Mouse (Mus musculus): Measurements from ENCODE around the gene Tmem38a. TPM values are rescaled to one million over a fixed set of nuclear protein-coding genes. Genes with fewer than 3 reads are reported as not detected.

Gene Tmem38a
- total RNA-seq, 2 experiments from 2014 or later = 124 to 142 TPM

DNA sequence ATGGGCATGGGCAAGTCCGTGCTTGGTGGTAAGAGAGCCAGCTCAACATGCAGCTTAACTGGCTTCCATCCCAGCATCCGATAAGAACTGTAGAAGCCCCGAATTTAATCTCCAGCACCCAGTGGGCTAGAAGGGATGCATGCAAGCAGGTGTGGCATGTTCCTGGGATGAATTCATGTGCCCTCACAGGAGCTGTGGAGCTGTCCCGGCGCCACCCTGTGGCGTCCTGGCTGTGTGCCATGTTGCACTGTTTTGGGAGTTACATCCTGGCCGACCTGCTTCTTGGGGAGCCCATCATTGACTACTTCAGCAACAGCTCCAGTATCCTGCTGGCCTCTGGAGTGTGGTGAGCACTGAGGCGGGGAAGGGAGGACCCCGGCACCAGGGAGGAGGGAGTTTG is 7.5 kb downstream of the Tmem38a start:
- intact Hi-C loops (cut with DNase I) = no loop called here
- DNase-seq (ENCODE audit: low spot score in 2 of 2) = no peak

DNA sequence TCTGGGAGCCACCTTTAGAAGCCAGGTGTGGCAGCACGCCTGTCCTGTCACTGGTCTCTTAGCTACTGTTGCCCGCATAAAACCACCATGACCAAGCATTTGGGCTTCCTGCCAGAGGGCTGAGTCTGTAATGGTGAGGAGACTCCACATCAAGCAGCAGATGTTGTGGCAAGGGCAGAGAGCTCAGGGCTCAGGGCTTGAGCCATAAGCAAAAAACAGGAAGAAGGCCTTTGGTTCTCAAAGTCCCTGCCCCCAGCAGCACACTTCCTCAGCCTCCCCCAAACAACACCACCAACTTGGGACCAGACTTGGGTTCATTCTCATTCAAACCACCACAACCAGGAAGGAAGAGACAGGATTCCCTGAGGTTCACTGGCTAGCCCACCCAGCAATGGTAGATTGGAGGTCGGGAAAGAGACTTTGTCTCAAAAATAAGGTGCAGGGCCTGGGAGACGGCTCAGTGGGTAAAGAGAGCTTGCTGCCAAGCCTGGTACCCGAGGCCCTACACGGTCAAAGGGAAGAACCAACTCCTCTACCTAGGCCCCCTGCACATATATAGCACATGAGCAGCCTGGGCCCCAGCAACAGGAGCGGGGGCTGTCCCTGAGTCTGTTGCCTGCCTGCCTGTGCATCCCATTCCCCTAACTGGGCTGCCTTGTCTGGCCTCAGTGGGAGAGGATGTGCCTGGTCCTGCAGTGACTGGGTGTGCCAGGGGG is 11.4 kb downstream of the Tmem38a start:
- peak in 1 of 2 experiments; percentile 17 for DNase-seq (ENCODE audit: low spot score in 2 of 2)

DNA sequence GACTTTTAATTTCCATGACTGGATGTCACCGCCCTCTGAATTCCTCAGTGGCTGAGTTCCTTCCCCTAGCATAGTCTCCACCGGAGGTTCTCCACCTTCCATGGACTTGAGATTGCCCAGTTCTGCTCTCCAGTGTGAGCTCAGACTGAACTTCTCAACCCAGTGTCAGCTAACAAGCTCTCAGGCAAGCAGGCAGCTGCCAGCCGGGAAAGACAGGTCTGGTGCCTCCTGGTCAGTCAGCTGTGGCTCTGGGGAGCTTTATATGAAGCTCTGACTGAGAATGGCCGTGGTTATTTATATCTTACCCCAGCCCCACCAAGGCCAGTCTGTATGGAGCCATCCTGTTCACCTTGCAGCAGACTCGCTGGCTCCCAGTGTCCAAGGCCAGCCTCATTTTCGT is 12.5 kb downstream of the Tmem38a start:
- intact Hi-C loops (cut with DNase I) = no loop called here
- DNase-seq (ENCODE audit: low spot score in 2 of 2) = no peak

More for the DNA sequence above, 11.4 kb downstream of the Tmem38a start:
- intact Hi-C loops (cut with DNase I) = no loop called here

DNA sequence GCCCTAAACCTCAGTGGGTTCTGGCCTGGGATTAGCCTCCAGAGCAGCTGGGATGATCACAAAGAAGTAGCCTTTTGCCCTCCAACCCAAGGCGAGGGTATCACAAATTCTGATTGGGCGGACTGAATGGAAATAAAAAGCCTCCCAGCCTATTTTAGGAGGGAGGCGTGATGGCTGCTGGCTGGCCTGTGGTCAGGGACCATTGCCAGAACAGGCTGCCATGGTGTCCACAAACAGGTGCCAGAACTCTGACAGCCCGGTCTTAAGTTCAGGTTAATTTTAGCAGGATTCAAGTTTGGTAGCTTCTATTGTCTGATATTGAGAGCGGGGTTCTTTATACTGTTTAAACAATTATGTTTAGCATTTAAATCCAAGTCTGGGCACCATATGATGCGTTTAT is 16.0 kb downstream of the Tmem38a start:
- intact Hi-C loops (cut with DNase I) = no loop called here

DNA sequence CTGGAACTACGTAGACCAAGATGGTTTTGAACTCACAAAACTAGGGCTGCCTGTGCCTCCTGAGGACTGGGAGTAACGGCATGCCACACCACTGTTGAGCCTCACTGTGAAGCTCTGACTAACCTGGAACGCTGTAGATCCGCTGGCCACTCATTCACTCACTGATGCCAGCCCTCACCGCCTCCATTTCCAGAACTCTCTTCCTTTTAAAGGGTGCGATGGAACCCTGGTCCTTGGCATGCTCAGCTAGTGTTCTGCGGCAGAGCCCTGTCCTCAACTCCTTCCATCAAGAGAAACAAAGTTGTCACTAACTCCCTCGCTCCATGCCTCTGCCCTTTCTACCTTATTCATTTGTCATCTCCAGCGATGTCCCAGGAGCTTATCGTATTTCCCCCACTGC is 17.0 kb downstream of the Tmem38a start:
- intact Hi-C loops (cut with DNase I) = no loop called here
- DNase-seq (ENCODE audit: low spot score in 2 of 2) = peak in 1 of 2 experiments; percentile 73

More for the DNA sequence above, 16.0 kb downstream of the Tmem38a start:
- DNase-seq (ENCODE audit: low spot score in 2 of 2) = peak in 1 of 2 experiments; percentile 45

DNA sequence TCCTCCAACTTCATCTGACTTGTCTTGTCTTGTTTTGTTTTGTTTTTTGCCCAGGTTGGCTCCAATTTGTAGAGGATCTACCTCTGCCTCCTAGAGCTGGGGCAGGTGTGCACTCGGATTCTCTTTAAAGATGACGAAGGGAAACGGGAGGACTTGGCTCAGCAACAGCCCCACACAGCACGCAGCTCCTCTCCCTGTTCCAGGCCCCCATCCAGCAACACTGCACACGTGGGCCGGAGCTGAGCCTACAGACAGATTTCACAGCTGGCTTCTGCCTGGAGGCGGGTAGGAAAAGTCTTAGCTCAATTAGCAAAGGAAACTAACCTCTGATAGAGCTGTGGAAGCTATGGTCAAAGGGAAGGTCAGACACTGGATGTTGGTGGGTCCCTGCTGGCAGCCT is 17.4 kb downstream of the Tmem38a start:
- DNase-seq (ENCODE audit: low spot score in 2 of 2) = peak; percentile 74 to 95
- intact Hi-C loops (cut with DNase I) = no loop called here

DNA sequence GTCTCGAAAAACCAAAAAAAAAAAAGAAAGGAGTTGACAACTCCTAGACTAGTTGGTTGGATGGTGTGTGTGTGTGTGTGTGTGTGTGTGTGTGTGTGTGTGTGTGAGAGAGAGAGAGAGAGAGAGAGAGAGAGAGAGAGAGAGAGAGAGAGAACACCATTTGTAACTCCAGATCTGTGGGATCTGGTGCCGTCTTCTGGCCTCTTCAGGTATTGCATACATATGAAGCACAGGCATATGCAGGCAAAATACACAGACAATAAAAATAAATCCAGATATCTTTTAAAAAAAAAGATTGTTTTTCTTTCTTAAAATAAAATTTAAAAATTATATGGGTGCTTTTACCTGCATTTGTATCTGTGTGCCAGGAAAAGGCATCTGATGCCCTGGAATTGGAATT is 18.3 kb downstream of the Tmem38a start:
- DNase-seq (ENCODE audit: low spot score in 2 of 2) = peak in 1 of 2 experiments; percentile 26
- intact Hi-C loops (cut with DNase I) = no loop called here

Small RNA genes lying within 50 kb of the gene (microRNA-seq; reads per million reads assigned to microRNA genes)
- 0 reads per million in 2 experiments for gene Gm28019

Other genes starting within 250 kb of the Tmem38a start
- 10 to 100 TPM; 59.9 to 72.1 TPM for gene Eps15l1, start 150.6 kb upstream of the Tmem38a start, total RNA-seq (2021)
- gene Calr3, start 128.2 kb upstream of the Tmem38a start, total RNA-seq (2021) = 1 to 10 TPM in 1 of 2 experiments, under 1 TPM in 1; 0.96 to 1.4 TPM
- 10 to 100 TPM; 10.9 to 13.5 TPM for gene 1700030K09Rik, start 128.2 kb upstream of the Tmem38a start, total RNA-seq (2021)
- gene Cherp, start 96.8 kb upstream of the Tmem38a start, total RNA-seq (2021) = 10 to 100 TPM; 66.5 to 68.6 TPM
- gene Slc35e1, start 79.4 kb upstream of the Tmem38a start, total RNA-seq (2021) = 10 to 100 TPM; 52.8 to 53.4 TPM
- gene Med26, start 23.8 kb upstream of the Tmem38a start, total RNA-seq (2021) = 10 to 100 TPM in 1 of 2 experiments, 1 to 10 TPM in 1; 9.5 to 10.4 TPM
- 100 to 1,000 TPM; 121 to 124 TPM for gene Smim7, start 967 bp upstream of the Tmem38a start, total RNA-seq (2021)
- gene Nwd1, start 74.7 kb downstream of the Tmem38a start, total RNA-seq (2021) = 10 to 100 TPM; 43.7 to 49.4 TPM
- 100 to 1,000 TPM; 139 to 142 TPM for gene Sin3b, start 151.2 kb downstream of the Tmem38a start, total RNA-seq (2021)
- under 1 TPM in 1 of 2 experiments, not detected in 1; 0.21 TPM for gene F2rl3, start 189.8 kb downstream of the Tmem38a start, total RNA-seq (2021)